Mouse (Mus musculus): Measurements from ENCODE around the gene 4930507D05Rik. TPM values are rescaled to one million over a fixed set of nuclear protein-coding genes. Genes with fewer than 3 reads are reported as not detected.

Gene 4930507D05Rik
- 0.32 and 0.38 TPM in 2 replicates for polyA plus RNA-seq (2015; fragmentation: Nextera tagmentation; extraction: Ambion mirVana)

DNA sequence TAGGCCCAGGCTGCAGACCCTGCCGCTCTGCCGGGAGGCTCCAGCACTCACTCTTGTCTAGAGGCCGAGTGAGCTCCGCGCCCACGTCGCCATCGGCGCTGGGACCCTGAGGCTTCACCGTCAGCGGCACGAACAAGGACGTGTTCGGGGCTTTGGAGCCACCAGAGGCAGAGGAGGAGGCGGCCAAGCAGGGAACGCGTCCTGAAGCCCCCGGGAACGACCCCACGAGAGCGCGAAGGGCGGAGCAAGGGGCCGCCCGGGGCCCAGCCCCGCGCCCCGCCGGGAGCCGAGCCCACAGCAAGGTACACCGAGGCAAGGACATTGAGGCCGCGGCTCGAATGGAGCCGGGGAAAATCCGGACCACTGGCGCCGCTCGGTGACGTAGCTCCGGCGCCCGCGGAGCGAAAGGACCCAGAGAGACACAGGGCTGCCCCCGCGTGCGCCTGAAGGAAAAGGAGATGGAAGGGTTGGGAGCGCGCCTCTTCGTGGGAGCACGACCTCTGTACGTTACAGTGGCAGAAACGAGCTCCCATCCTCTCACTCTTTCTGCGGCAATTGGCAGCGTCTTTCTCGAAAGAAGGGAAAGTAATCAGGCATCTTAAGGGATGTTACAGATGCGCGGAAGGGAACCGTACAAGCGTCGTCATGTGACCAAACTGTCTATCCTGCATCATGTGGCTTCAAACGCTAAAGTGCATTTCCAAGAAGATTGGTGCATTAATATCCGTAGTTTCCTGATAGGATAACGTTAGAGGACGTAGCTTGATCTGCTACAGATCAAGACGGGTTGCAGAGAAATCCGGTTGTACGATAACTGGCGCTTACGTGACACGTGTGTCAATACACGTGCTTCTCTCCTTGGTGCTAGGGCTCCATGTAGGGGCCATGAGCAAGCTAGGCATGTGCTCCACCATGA is at the start of gene 4930507D05Rik, which contains the start of gene Supv3l1:
TSS of gene 4930507D05Rik (plus strand) at position 126 of the 916 bp plus-strand sequence.
TSS of gene Supv3l1 (minus strand) at position 375 of the 916 bp plus-strand sequence.

DNA sequence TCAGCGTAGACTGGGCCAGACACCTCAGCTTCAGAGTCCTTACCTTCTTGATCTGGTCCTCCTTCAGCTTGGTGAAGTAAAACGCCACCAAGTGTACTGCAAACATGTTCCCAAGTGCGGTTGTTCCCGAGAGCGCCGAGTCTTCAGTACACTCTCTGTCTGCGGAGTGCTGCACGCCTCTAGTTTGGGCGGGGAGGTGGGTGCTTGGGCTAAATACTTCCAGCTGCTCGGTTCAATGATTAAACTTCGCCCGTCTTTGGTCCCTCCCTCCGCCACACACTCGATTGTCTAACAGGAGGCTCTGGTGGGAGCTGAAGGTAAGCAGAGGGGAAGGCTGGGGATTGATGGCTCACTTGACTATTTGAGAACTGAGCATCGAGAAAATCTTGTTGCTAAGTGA is 27.0 kb upstream of the 4930507D05Rik start, which contains the start of gene Hkdc1:
TSS of gene Hkdc1 (minus strand) at position 237 of the 400 bp plus-strand sequence.

DNA sequence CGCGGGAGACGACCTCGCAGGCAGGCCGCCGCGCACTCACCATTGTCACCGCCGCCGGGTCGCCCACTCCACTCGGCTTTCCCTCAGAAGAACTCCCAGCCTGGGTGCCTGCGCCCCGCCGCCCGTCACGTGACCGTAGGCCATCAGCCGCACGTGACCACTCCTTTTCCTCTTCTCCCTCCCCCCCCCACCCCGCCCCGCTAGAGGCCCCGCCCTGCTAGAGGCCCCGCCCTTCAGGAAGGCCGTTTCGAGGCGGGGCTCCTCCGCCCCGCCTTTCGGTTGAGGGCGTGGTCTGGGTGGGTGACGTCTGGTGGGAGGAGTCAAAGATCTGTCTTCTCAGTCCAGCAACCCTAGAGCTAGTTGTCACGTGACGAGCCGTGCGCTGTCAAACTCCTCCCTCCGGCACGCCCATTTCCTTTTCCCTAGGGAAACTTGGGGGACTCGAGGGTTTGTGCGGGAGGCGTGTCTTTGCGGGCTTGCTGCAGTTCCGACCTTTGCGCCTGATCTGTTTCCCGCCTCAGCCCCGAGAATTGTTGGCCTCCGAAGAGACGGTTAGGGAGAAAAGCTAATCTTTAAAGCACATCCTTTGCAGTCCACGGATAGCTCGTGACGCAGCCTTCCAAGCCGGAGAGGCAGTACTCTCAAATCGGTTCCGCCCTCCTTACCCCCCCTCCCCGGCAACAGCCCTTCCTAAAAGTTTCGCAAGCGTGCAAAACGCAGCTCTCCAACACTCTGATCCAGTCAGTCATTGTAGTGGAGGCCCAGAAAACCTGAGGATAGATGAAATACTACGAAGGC is 37.5 kb downstream of the 4930507D05Rik start, which contains the start of gene Vps26a:
TSS of gene Vps26a (minus strand) at position 188 of the 798 bp plus-strand sequence.

Other genes starting within 250 kb of the 4930507D05Rik start
- 25.2 and 25.6 TPM in 2 replicates for gene Tspan15, start 218.2 kb upstream of the 4930507D05Rik start, polyA plus RNA-seq (2015; fragmentation: Nextera tagmentation; extraction: Ambion mirVana)
- gene Tacr2, start 197.1 kb upstream of the 4930507D05Rik start, polyA plus RNA-seq (2015; fragmentation: Nextera tagmentation; extraction: Ambion mirVana), result not detected in 2 replicates
- gene Hk1, start 69.6 kb upstream of the 4930507D05Rik start, polyA plus RNA-seq (2015; fragmentation: Nextera tagmentation; extraction: Ambion mirVana), result 10.8 and 12.1 TPM in 2 replicates
- 0.09 TPM in 1 of 2 replicates, not detected in the other for gene Hkdc1, start 27.0 kb upstream of the 4930507D05Rik start, polyA plus RNA-seq (2015; fragmentation: Nextera tagmentation; extraction: Ambion mirVana)
- 17.5 and 18.9 TPM in 2 replicates for gene Supv3l1, start 249 bp downstream of the 4930507D05Rik start, polyA plus RNA-seq (2015; fragmentation: Nextera tagmentation; extraction: Ambion mirVana)
- gene Vps26a, start 37.3 kb downstream of the 4930507D05Rik start, polyA plus RNA-seq (2015; fragmentation: Nextera tagmentation; extraction: Ambion mirVana), result 41.0 and 46.3 TPM in 2 replicates
- 63.9 and 79.3 TPM in 2 replicates for gene Srgn, start 78.0 kb downstream of the 4930507D05Rik start, polyA plus RNA-seq (2015; fragmentation: Nextera tagmentation; extraction: Ambion mirVana)
- gene Kif1bp, start 129.0 kb downstream of the 4930507D05Rik start, polyA plus RNA-seq (2015; fragmentation: Nextera tagmentation; extraction: Ambion mirVana), result 21.1 and 24.8 TPM in 2 replicates
- gene Ddx21, start 152.8 kb downstream of the 4930507D05Rik start, polyA plus RNA-seq (2015; fragmentation: Nextera tagmentation; extraction: Ambion mirVana), result 7.9 and 8.7 TPM in 2 replicates
- 73.4 and 82.1 TPM in 2 replicates for gene Ddx50, start 201.7 kb downstream of the 4930507D05Rik start, polyA plus RNA-seq (2015; fragmentation: Nextera tagmentation; extraction: Ambion mirVana)